Mouse (Mus musculus) layer of hippocampus, adult 9-11 months (tissue): ENCODE measurements at regions not wholly inside any gene's neighbourhood (a gene's known extent, or its start where the extent isn't known, plus 50 kb on each side); places are given as distances from the start of the nearest gene placed in this dataset.

ENCODE experiments used
- DNase-seq: peaks from one replicate; pipeline ENCODE4 v3.0.0; 2022

DNA sequence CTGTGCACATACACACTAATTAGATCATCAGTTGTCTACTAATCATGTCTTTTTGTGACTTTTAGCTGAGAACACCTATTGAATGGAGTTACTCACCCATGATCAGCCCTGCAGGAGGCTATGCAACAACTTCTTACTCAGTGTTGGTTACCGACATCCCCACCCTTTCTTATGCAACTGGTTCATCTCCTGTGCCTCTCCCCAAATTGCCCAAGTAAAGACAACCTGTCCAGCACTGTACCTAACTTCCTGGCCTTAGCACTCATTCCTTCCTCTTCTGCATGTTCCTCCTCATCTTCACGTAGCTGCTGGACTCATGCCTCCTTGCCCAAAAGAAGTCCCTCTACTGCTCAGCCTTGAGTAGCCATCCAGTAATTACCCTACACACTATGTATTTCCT lies 76.2 kb upstream of the Klf7 start:
- no peak for DNase-seq

DNA sequence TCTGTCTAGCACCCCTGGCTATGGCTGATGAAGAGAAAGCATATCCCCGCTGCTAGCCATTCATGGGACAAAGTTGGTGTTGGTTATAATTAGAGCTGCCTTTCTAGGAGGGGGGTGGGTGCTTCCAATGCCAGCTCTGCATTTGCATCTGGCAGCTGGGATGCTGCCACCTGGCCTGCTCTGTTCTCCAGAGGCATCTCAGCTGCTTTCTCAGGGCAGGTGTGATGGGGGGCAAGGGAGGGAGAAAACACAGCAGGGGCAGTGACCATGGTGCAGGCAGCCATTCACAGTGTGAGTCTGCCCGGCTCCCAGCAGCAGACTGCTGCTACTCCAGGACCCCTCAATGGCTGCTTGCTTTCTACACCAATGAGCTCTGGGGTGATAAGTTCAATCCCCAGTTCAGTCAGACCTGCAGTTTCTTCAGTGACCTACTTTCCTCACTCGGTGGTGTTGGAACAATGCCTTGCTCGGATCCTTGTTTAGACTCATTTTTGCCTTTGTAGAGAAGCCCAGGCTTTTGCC lies 73.9 kb upstream of the Klf7 start:
- no peak for DNase-seq

DNA sequence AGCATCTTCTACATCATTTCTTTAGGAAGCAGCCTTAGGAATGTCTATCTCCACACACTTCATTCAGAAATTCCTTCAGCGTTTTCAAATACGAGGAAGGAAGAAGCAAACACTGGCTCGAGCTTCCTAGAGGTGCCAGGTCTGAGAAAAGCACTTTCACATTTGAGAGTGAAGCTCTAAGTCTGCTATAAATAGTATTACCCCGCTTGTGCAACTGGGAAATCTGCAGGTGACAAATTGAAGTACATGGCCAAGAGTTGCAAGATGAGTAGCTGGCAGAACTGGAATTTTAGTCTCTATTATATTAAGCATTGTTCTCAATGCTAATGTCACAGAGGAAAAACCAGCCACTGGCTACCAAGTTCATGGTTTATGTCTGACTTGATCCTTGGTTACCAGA lies 73.2 kb upstream of the Klf7 start:
- DNase-seq = no peak

DNA sequence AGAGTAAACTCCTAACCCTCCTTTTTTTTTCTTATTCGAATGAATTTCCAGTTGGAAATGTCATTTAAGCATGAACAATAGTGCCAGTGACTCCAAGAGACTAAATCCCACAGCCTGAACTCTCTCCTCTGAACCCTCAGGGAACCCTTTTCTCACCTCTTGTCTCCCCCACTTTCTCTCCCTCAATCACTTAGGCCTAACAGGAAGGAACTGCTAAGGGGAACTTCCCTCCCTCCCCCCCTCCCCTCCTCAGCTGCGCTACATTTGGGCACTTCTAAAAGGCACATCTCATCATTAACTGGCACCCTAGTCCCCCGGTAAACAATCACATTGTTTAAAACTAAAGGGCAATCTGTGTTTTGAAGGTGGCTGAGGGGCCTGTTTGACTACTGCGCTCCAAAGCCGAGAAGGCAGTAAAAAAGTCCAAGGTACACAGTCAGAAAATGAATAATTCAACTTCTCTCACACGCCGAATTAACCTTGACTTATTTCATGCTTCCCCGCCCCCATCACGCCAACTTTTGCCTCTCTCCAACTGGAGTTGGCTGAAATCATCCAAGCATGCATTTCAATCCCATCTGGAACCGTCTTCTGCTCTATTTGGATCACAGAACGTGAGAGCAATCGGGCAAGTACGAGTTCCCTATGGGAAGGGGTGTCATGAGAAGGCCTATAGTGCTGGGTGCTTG lies 71.2 kb upstream of the Klf7 start:
- no peak for DNase-seq

DNA sequence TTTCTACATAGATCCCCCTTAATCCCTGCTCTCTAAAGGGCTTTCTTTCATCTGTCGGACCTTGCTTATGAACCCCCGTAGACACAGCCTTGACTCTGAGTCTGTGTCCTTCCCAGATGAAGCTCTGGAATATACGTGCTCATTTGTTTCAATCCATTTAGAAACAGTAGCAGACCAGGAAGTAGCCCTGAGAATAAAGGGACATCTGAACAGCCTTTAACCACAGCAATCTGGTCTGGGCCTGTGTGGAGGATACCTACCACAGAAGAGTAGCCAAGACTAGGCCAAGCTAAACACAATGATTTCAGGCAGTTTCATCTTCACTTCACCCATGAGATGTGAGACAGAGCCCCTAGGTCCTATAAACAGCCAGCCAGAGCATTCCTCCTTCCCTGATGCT lies 70.7 kb upstream of the Klf7 start:
- DNase-seq = no peak

DNA sequence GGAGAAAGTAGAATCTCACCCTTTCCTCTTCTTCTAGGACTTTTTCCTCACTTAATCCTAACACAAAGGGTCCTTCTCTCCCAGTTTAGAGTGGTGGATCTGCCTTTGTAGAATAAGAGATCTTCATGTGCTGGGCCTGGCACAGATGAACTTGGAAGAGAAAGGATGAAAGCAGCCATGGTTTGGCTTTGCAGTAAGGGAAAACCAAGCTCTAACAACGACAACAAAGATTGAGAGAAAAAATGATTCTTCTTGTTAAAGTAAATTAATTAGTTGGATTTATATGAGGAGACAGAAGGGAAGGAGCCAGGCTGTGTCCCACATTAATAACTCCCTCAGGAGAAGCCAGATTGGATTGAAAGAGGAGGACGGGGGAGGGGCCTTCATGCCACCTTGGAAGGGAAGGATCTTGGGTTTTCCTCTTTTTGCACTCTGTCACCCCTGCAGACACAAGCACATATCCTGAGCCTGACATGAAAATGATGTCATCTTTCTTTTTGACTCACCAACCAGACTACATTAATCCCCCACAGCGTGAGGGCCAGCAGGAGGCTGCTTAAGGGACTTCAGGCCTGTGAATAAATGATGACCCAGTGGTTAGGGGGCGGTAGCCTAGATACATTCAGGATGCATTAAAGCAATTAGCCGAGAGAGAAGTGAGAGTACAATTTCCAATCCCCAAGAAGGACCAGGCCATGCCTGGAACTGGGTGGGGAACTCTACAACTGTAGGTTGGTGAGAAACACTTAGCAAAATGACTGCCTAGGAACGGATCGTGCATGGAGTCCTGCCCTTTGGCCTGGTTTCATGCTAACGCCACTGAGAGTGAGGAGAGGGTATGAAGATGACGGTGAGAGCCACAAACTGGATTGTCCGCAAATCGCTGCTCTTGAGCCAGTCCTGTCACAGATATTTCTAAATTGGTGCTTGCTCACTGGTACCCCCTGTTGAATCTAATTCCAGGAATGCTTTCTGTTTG lies 69.4 kb upstream of the Klf7 start:
- DNase-seq = no peak

DNA sequence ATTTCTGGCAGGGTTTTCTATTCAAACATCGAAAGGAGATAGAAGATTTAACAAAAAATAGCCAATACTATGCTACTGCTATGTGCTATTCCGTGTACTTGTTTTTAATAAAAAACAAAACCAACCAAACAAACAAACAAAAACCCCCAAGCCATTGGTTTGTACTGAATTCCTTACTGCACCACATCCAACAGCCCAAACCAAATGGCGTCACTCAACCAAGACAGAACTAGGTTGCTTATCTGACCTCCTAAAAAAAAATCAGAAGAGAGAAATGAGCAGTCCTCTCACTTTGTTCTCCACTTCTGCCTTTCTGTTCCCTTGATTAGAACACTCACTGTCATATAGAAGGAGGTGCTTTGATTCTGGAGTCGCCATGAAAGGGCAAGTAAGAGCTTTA lies 68.6 kb upstream of the Klf7 start:
- DNase-seq = no peak

DNA sequence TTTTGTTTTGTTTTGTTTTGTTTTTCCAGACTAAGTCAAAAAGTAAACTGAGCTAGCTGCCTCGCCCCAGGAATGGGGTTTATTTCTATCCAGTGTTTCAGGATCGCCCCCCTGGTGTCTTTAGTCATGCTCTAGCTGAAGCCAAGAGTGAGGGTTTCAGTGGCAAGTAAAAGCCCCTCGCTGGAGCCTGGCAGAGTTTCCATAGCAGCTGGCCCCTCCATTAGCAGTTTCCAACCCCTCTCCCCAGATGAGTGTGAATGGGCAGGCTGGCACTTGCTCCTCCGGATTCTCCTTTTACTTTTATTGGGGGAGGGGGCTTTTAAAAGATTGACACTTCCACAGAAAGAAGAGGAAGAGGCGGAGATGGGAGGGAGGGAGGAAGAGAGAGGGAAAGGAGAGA lies 68.0 kb upstream of the Klf7 start:
- no peak for DNase-seq

DNA sequence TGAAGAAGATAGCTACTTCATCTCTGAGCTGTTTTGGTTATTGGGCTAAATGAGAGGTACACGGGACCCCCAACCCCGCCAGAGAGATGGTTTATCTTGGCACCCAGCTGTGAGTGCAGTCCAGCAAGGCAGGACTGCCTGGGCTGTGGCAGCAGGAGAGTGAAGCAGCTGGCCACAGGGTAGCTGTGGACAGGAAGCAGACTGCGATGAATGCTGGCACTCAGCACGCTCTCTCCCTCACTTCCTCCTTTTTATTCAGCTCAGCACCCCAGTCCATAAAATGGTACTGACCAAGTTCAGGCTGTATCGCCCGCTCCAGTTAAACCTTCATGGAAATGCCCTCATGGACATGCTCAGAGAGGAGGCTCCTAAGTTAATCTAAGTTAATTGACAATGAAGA lies 67.4 kb upstream of the Klf7 start:
- peak; percentile 73 for DNase-seq

DNA sequence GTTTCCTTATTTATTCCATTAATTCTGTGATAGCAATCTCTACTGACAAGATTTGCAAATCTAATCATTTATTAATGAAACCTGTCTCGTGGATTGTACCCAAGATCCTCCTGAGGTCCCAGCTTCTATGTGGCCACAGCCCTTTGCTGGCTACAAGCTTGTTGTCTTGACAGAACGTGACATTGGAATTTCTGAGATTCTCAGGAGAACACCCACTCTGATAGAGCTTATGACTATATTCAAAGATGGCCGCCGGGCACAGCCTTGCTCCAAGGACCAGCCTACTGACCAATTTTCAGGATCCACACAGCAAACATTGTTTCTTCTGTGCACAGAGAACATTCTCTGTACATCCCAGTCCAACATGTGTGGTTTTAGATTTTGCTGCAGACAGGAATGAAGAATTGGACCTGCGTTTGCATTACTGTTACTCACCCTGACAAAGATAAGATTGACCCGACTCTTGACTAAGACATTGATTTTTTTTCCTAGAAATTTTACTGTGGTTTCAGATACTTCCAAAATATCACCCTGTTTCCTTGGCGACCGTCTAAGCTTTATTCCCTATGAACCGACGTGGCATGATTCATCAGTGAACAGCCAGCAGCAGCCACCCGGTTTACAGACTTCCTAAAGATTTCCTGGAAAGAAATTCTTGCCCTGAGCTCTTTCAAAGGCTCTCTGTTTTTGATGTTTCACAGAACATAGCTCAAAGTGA lies 65.9 kb upstream of the Klf7 start:
- DNase-seq = no peak

DNA sequence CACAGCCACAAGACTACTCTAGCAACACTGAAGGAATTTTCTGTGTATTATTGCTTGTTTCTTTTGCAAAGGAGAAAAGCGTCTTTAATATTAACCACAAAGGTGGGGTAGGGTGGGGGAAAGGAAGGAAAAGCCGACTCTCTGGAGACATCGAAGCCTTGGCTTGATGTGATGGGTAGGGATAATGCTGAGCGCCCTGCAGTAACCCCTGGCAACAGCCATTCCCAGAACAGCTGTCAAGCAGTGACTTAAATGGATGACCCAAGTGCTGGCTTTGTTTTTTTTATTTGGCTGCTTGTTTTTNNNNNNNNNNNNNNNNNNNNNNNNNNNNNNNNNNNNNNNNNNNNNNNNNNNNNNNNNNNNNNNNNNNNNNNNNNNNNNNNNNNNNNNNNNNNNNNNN lies 51.6 kb upstream of the Klf7 start:
- no peak for DNase-seq

DNA sequence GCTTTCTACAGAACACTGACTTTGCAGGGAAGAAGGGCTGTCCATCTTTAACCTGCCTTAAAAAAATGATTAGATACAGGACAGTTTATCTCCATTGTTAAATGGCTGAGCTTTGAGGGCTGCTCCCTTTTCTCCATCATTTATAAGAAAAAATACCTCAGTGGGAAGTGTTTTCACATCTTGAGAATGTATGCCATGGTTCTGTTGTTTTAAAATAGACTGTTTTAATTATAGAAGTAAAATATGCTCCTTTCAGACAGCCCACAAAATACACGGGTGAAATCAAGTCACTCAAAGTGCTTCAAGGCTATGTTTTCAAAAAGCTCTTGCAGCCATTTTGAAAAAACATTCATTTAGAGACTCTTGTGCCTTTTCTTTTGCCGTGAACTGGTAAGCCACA lies 50.0 kb upstream of the Klf7 start:
- no peak for DNase-seq
